Mouse (Mus musculus): Measurements from ENCODE around the gene Ints12. TPM values are rescaled to one million over a fixed set of nuclear protein-coding genes. Genes with fewer than 3 reads are reported as not detected.

The Ints12 gene
- total and polyA plus RNA-seq, 3 experiments, result 21.5 to 37.9 (median 36.2) TPM

DNA sequence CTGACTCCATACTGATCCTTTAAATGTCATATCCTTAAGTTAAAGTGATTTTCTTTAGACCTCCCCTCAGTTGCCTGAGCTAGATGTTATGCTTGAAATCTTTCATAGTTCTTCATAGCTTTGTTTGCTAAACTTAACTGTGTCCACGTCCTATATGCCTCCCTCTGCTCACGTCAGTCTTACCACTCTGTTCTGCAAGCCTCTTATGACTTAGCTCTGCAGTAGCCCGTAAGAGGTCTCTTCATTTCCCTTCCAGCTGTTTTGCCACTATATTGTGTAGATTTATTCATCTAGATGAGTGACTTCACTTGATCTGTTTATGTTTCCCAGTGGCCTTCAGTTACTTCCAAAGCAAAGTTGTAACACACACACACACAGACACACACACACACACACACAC is 12.8 kb downstream of the Ints12 start:
- no peak overlapping the region for H3K27ac ChIP-seq (ENCODE audit: insufficient read depth, low read depth)
- H3K4me3 ChIP-seq (replicated peaks in 1 of 3; ENCODE audit: low read depth in 2 of 3, low read length in 2 of 3, poor library complexity in 1 of 3), result no peak overlapping the region
- in situ Hi-C loops (cut with MboI; ENCODE audit: low pct_ligation_motif_present, low pct_unique_long_range_greater_than_20kb, low sequenced_read_pairs) (no loop called here), dilution Hi-C loops (cut with MboI; ENCODE audit: extremely low pct_ligation_motif_present, extremely low pct_unique_long_range_greater_than_20kb, low sequenced_read_pairs) (no loop called here)
- H3K4me2 ChIP-seq (ENCODE audit: insufficient read depth, low read depth, poor library complexity, severe bottlenecking), result no peak overlapping the region
- peaks cover 50 to 84% of the 10 kb centered on the region in 2 experiments for H3K36me3 ChIP-seq (replicated peaks in 1 of 2; ENCODE audit: control insufficient read depth in 1 of 2, insufficient read depth in 1 of 2, low read length in 1 of 2)
- no peaks in the 10 kb centered on the region for H3K79me2 ChIP-seq (replicated peaks; ENCODE audit: control insufficient read depth, extremely low read depth, insufficient read depth, poor library complexity, severe bottlenecking)
- H3K4me1 ChIP-seq (ENCODE audit: control insufficient read depth in 1 of 2, insufficient read depth in 2 of 2), result no peaks in the 10 kb centered on the region
- H3K9ac ChIP-seq (ENCODE audit: insufficient read depth, low read depth), result no peak overlapping the region
- TF ChIP-seq GABPA (IDR thresholded peaks at IDR 0.05; ENCODE audit: insufficient replicate concordance, low read depth, low read length) (no peak), CHD2 (IDR thresholded peaks at IDR 0.05; ENCODE audit: low read length) (no peak), UBTF (IDR thresholded peaks at IDR 0.05; ENCODE audit: low read depth, low read length) (no peak)
- H3K9me3 ChIP-seq (replicated peaks; ENCODE audit: low read length), result no peaks in the 10 kb centered on the region
- no peak for DNase-seq (ENCODE audit: extremely low read depth)
- H3K27me3 ChIP-seq (replicated peaks), result no peaks in the 10 kb centered on the region

- no peaks in the 10 kb centered on the region for H3K27me3 ChIP-seq (replicated peaks)
- no peak overlapping the region for H3K9ac ChIP-seq (ENCODE audit: insufficient read depth, low read depth)
- H3K4me2 ChIP-seq (ENCODE audit: insufficient read depth, low read depth, poor library complexity, severe bottlenecking), result no peak overlapping the region
- peaks cover 34 to 58% of the 10 kb centered on the region in 2 experiments for H3K36me3 ChIP-seq (replicated peaks in 1 of 2; ENCODE audit: control insufficient read depth in 1 of 2, insufficient read depth in 1 of 2, low read length in 1 of 2)
- dilution Hi-C loops (cut with MboI; ENCODE audit: extremely low pct_ligation_motif_present, extremely low pct_unique_long_range_greater_than_20kb, low sequenced_read_pairs), result no loop called here
- no peaks in the 10 kb centered on the region for H3K79me2 ChIP-seq (replicated peaks; ENCODE audit: control insufficient read depth, extremely low read depth, insufficient read depth, poor library complexity, severe bottlenecking)
- H3K27ac ChIP-seq (ENCODE audit: insufficient read depth, low read depth), result no peak overlapping the region
- H3K9me3 ChIP-seq (replicated peaks; ENCODE audit: low read length), result peaks cover 3% of the 10 kb centered on the region
- DNase-seq (ENCODE audit: extremely low read depth), result no peak
- no peak overlapping the region for H3K4me3 ChIP-seq (replicated peaks in 1 of 3; ENCODE audit: low read depth in 2 of 3, low read length in 2 of 3, poor library complexity in 1 of 3)
- H3K4me1 ChIP-seq (ENCODE audit: control insufficient read depth in 1 of 2, insufficient read depth in 2 of 2), result peaks cover 0 to 5% of the 10 kb centered on the region in 2 experiments; a peak in 1 of 4 replicates
- TF ChIP-seq ZKSCAN1 (IDR thresholded peaks at IDR 0.05; ENCODE audit: borderline replicate concordance, low read depth, low read length) (no peak), HCFC1 (IDR thresholded peaks at IDR 0.05; ENCODE audit: low read depth, low read length) (no peak), RCOR1 (conservative IDR thresholded peaks at IDR 0.05; ENCODE audit: low read depth, low read length) (no peak), ZMIZ1 (IDR thresholded peaks at IDR 0.05; ENCODE audit: low read depth, low read length) (no peak), ZC3H11A (IDR thresholded peaks at IDR 0.05; ENCODE audit: low read depth, low read length) (no peak), ETS1 (conservative IDR thresholded peaks at IDR 0.05; ENCODE audit: low read depth, low read length) (no peak), MAZ (IDR thresholded peaks at IDR 0.05; ENCODE audit: low read depth, low read length) (no peak), MEF2A (IDR thresholded peaks at IDR 0.05; ENCODE audit: borderline replicate concordance, low read depth, low read length) (no peak), RAD21 (IDR thresholded peaks at IDR 0.05; ENCODE audit: low read depth, low read length) (no peak), MYC (IDR thresholded peaks at IDR 0.05; ENCODE audit: low read depth, low read length) (no peak), E2F4 (IDR thresholded peaks at IDR 0.05; ENCODE audit: insufficient replicate concordance, low read depth, low read length) (no peak), BHLHE40 (IDR thresholded peaks at IDR 0.05; ENCODE audit: low read depth, low read length) (no peak), MAX (IDR thresholded peaks at IDR 0.05; ENCODE audit: low read length) (no peak), UBTF (IDR thresholded peaks at IDR 0.05; ENCODE audit: low read depth, low read length) (no peak), TCF12 (IDR thresholded peaks at IDR 0.05; ENCODE audit: low read depth, low read length) (no peak), POLR2A (IDR thresholded peaks at IDR 0.05; ENCODE audit: low read depth, low read length) (no peak), GABPA (IDR thresholded peaks at IDR 0.05; ENCODE audit: insufficient replicate concordance, low read depth, low read length) (no peak), SMC3 (IDR thresholded peaks at IDR 0.05; ENCODE audit: low read depth, low read length) (no peak), JUND (conservative IDR thresholded peaks at IDR 0.05; ENCODE audit: low read depth, low read length) (no peak), TBP (conservative IDR thresholded peaks at IDR 0.05; ENCODE audit: low read depth, low read length) (no peak)
- in situ Hi-C loops (cut with MboI; ENCODE audit: low pct_ligation_motif_present, low pct_unique_long_range_greater_than_20kb, low sequenced_read_pairs), result no loop called here
Measured at GRCm38 (mm10) chr3:133108731-133109130, 17.1 kb downstream of the Ints12 start.
